Mouse (Mus musculus) kidney, postnatal 0 days (tissue): ENCODE measurements around the gene Lrpap1. TPM values are rescaled to one million over a fixed set of nuclear protein-coding genes. Genes with fewer than 3 reads are reported as not detected.

ENCODE experiments used
- ATAC-seq: fragments of 200-750 bp; cut with Nextera tagmentation; replicated peaks from 2 replicates; pipeline ENCODE4 v1.8.0; 2017; ENCODE audit warnings: low read depth, moderate number of reproducible peaks, moderate TSS enrichment, moderate library complexity; ENCODE audit not compliant: low FRiP score
- DNase-seq: peaks from one replicate; pipeline ENCODE4 v3.0.0-alpha.2; 2016; ENCODE audit warnings: low spot score
- H3K27ac ChIP-seq: fragments of 300-500 bp; sonication (generic); 2 replicates; pipeline ENCODE4 v1.5.1; 2014; ENCODE audit warnings: mild to moderate bottlenecking
- H3K27me3 ChIP-seq: fragments of 300-500 bp; sonication (generic); 2 replicates; pipeline ENCODE4 v1.6.1; 2014; ENCODE audit warnings: low read length, mixed read lengths; ENCODE audit not compliant: insufficient read depth
- H3K36me3 ChIP-seq: fragments of 300-500 bp; sonication (generic); 2 replicates; pipeline ENCODE4 v1.6.1; 2014; ENCODE audit warnings: low read length, mixed read lengths; ENCODE audit not compliant: insufficient read depth
- H3K4me1 ChIP-seq: fragments of 300-500 bp; sonication (generic); replicated peaks from 2 replicates; pipeline ENCODE4 v1.6.1; 2014; ENCODE audit warnings: antibody characterized with exemption, low read length, mixed read lengths; ENCODE audit not compliant: insufficient read depth
- H3K4me2 ChIP-seq: fragments of 300-500 bp; sonication (generic); 2 replicates; pipeline ENCODE4 v1.6.1; 2014; ENCODE audit warnings: mild to moderate bottlenecking, low read length, moderate library complexity, mixed read lengths
- H3K4me3 ChIP-seq: fragments of 300-500 bp; sonication (generic); replicated peaks from 2 replicates; pipeline ENCODE4 v1.5.1; 2014; ENCODE audit warnings: low read depth, low read length
- H3K9ac ChIP-seq: fragments of 300-500 bp; sonication (generic); 2 replicates; pipeline ENCODE4 v1.6.1; 2014; ENCODE audit warnings: low read depth, low read length
- H3K9me3 ChIP-seq: fragments of 300-500 bp; sonication (generic); replicated peaks from 2 replicates; pipeline ENCODE4 v1.6.1; 2016; ENCODE audit warnings: low read length, inconsistent platforms, mixed read lengths
- CTCF ChIP-seq: IDR thresholded peaks from 2 replicates; pipeline ENCODE4 v1.5.1; 2016; ENCODE audit warnings: antibody characterized with exemption, low read depth, mild to moderate bottlenecking, moderate library complexity
- WGBS: fragments of 180-500 bp; shearing (Covaris S2); extraction: QIAGEN DNeasy Blood & Tissue Kit; methylation state at CpG from one replicate; pipeline ENCODE4 v1.1.7; 2014; 5-methylcytosine and 5-hydroxymethylcytosine counted together
- polyA plus RNA-seq: library from polyadenylated mRNA; unstranded; fragments of >200 nt; fragmentation: Nextera tagmentation; extraction: Ambion mirVana; gene quantifications from 2 replicates; pipeline ENCODE4 v1.2.1, GENCODE M21; 2015

Gene Lrpap1
- polyA plus RNA-seq, 1 experiment from 2014 or later: 265 TPM

- no peak overlapping the region for H3K4me2 ChIP-seq
- 94% methylated on average over 2 of the region's 2 CpGs for WGBS
- no peak overlapping the region for H3K9ac ChIP-seq
- no peaks in the 10 kb centered on the region for H3K9me3 ChIP-seq
- TF ChIP-seq CTCF: no peak
- H3K4me3 ChIP-seq: no peak overlapping the region
- ATAC-seq (no peak), DNase-seq (no peak)
- H3K27me3 ChIP-seq: no peaks in the 10 kb centered on the region
- no peak overlapping the region for H3K27ac ChIP-seq
- H3K36me3 ChIP-seq: no peaks in the 10 kb centered on the region
- H3K4me1 ChIP-seq: no peaks in the 10 kb centered on the region
Observed at GRCm38 (mm10) chr5:35146747-35147146, 41.2 kb upstream of the Lrpap1 start.

- no peak for TF ChIP-seq CTCF
- Histone ChIP-seq H3K27ac (no peak overlapping the region), H3K9me3 (no peaks in the 10 kb centered on the region), H3K4me3 (no peak overlapping the region), H3K4me1 (no peaks in the 10 kb centered on the region), H3K9ac (no peak overlapping the region), H3K27me3 (no peaks in the 10 kb centered on the region), H3K4me2 (no peak overlapping the region), H3K36me3 (no peaks in the 10 kb centered on the region)
- ATAC-seq (no peak), DNase-seq (no peak)
- 86% methylated on average over 2 of the region's 2 CpGs for WGBS
Observed at GRCm38 (mm10) chr5:35144716-35145115, 39.1 kb upstream of the Lrpap1 start.

- no peak for DNase-seq
- TF ChIP-seq CTCF: no peak
Observed at GRCm38 (mm10) chr5:35143460-35144245, 38.1 kb upstream of the Lrpap1 start.

GRCm38 (mm10) chr5:35142910-35143309 lies 37.3 kb upstream of the Lrpap1 start:
- Histone ChIP-seq H3K4me2 (no peak overlapping the region), H3K4me1 (no peaks in the 10 kb centered on the region), H3K27me3 (no peaks in the 10 kb centered on the region), H3K9ac (no peak overlapping the region), H3K4me3 (no peak overlapping the region), H3K27ac (no peak overlapping the region), H3K9me3 (no peaks in the 10 kb centered on the region), H3K36me3 (no peaks in the 10 kb centered on the region)
- WGBS: 73% methylated on average over 1 of the region's 1 CpGs
- TF ChIP-seq CTCF: no peak
- ATAC-seq: no peak
- no peak for DNase-seq

More at GRCm38 (mm10) chr5:35143460-35144245, 38.1 kb upstream of the Lrpap1 start:
- H3K4me2 ChIP-seq: no peak overlapping the region
- H3K9me3 ChIP-seq: no peaks in the 10 kb centered on the region
- WGBS: 63% methylated on average over 10 of the region's 10 CpGs
- no peak for ATAC-seq
- H3K4me1 ChIP-seq: no peaks in the 10 kb centered on the region
- H3K27me3 ChIP-seq: no peaks in the 10 kb centered on the region
- H3K4me3 ChIP-seq: no peak overlapping the region
- H3K36me3 ChIP-seq: no peaks in the 10 kb centered on the region
- no peak overlapping the region for H3K9ac ChIP-seq
- H3K27ac ChIP-seq: no peak overlapping the region

GRCm38 (mm10) chr5:35141316-35141715 lies 35.8 kb upstream of the Lrpap1 start:
- no peaks in the 10 kb centered on the region for H3K36me3 ChIP-seq
- H3K27me3 ChIP-seq: no peaks in the 10 kb centered on the region
- no peak overlapping the region for H3K27ac ChIP-seq
- 30% methylated on average over 3 of the region's 3 CpGs for WGBS
- TF ChIP-seq CTCF: no peak
- ATAC-seq (no peak), DNase-seq (no peak)
- H3K4me3 ChIP-seq: no peak overlapping the region
- no peaks in the 10 kb centered on the region for H3K9me3 ChIP-seq
- no peaks in the 10 kb centered on the region for H3K4me1 ChIP-seq
- H3K9ac ChIP-seq: no peak overlapping the region
- no peak overlapping the region for H3K4me2 ChIP-seq

GRCm38 (mm10) chr5:35138183-35138611 lies 32.6 kb upstream of the Lrpap1 start:
- H3K4me2 ChIP-seq: no peak overlapping the region
- ATAC-seq (no peak), DNase-seq (no peak)
- no peaks in the 10 kb centered on the region for H3K4me1 ChIP-seq
- no peaks in the 10 kb centered on the region for H3K9me3 ChIP-seq
- H3K9ac ChIP-seq: no peak overlapping the region
- no peak overlapping the region for H3K27ac ChIP-seq
- H3K27me3 ChIP-seq: no peaks in the 10 kb centered on the region
- TF ChIP-seq CTCF: no peak
- H3K36me3 ChIP-seq: no peaks in the 10 kb centered on the region
- no peak overlapping the region for H3K4me3 ChIP-seq
- 82% methylated on average over 11 of the region's 11 CpGs for WGBS
